Mouse (Mus musculus) brain, embryonic 14.5 days (tissue): ENCODE data around the gene Olfml3.

Source experiments
- CTCF ChIP-seq: fragments of 200-500 bp; IDR thresholded peaks from 2 replicates; pipeline ENCODE4 v1.5.1; 2012; ENCODE audit warnings: inconsistent platforms, mild to moderate bottlenecking, moderate library complexity, borderline replicate concordance; ENCODE audit not compliant: insufficient read depth, insufficient read length; ENCODE audit errors: extremely low read depth
- POLR2A ChIP-seq: fragments of 200-500 bp; IDR thresholded peaks from 2 replicates; pipeline ENCODE4 v1.6.1; 2012; ENCODE audit warnings: mild to moderate bottlenecking, inconsistent platforms, borderline replicate concordance; ENCODE audit not compliant: poor library complexity, insufficient read depth, insufficient read length, severe bottlenecking; ENCODE audit errors: extremely low read depth

GRCm38 (mm10) chr3:103683234-103683965 is 54.4 kb downstream of the Olfml3 start:
- no peak for TF ChIP-seq CTCF
- no peak for TF ChIP-seq POLR2A
